Mouse (Mus musculus): ENCODE results near the gene Olfr1441. TPM values are rescaled to one million over a fixed set of nuclear protein-coding genes. Genes with fewer than 3 reads are reported as not detected.

Gene Olfr1441
- polyA plus RNA-seq, 1 experiment = not detected

DNA sequence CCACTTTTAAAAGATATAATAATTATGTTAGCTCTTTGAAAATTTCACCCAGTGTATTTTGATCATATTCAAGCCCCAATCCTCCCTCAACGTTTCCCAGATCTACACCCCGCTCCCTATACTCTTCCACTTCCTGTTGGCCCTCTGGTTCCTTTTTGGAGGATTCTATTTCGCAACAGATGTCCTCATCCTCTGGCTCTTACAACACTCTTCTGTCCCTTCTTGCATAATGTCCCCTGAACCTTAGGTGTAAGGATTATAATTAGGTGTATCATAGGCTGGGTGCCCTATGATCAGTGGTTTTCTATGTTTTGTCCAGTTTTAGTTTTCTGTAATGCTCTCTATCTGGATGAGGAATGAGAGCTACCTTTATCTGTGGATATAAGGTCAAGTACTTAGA, 27.8 kb downstream of the Olfr1441 start:
- no peak overlapping the region for H3K27ac ChIP-seq (ENCODE audit: control insufficient read depth, insufficient read depth, low read depth, low read length, poor library complexity)
- TF ChIP-seq POLR2A (IDR thresholded peaks at IDR 0.05; ENCODE audit: borderline replicate concordance, control insufficient read depth, low read depth, low read length) = no peak
- no peak for TF ChIP-seq CTCF (IDR thresholded peaks at IDR 0.05; ENCODE audit: control insufficient read depth, insufficient read depth, low read length)
- 21% methylated on average over 3 of the region's 3 CpGs for WGBS
- no peak overlapping the region for H3K4me3 ChIP-seq (replicated peaks; ENCODE audit: control insufficient read depth, low read depth, low read length)
- peaks cover 2% of the 10 kb centered on the region; the same call in 1 of the 2 replicates for H3K4me1 ChIP-seq (ENCODE audit: control insufficient read depth, insufficient read depth, low read length)

- peaks cover 6% of the 10 kb centered on the region; the same call in 1 of the 2 replicates for H3K4me1 ChIP-seq (ENCODE audit: control insufficient read depth, insufficient read depth, low read length)
- WGBS = 18% methylated on average over 12 of the region's 12 CpGs
- peak overlapping the region; percentile 34 for H3K4me3 ChIP-seq (replicated peaks; ENCODE audit: control insufficient read depth, low read depth, low read length)
- no peak for TF ChIP-seq CTCF (IDR thresholded peaks at IDR 0.05; ENCODE audit: control insufficient read depth, insufficient read depth, low read length)
- TF ChIP-seq POLR2A (IDR thresholded peaks at IDR 0.05; ENCODE audit: borderline replicate concordance, control insufficient read depth, low read depth, low read length) = no peak
- peak overlapping the region; percentile 86 for H3K27ac ChIP-seq (ENCODE audit: control insufficient read depth, insufficient read depth, low read depth, low read length, poor library complexity)
Measured at GRCm38 (mm10) chr19:12457401-12458066, 40.3 kb downstream of the Olfr1441 start.

GRCm38 (mm10) chr19:12459516-12459915, 42.3 kb downstream of the Olfr1441 start:
- TF ChIP-seq POLR2A (IDR thresholded peaks at IDR 0.05; ENCODE audit: borderline replicate concordance, control insufficient read depth, low read depth, low read length) = no peak
- TF ChIP-seq CTCF (IDR thresholded peaks at IDR 0.05; ENCODE audit: control insufficient read depth, insufficient read depth, low read length) = no peak
- Histone ChIP-seq H3K27ac (ENCODE audit: control insufficient read depth, insufficient read depth, low read depth, low read length, poor library complexity) (no peak overlapping the region), H3K4me3 (replicated peaks; ENCODE audit: control insufficient read depth, low read depth, low read length) (no peak overlapping the region), H3K4me1 (ENCODE audit: control insufficient read depth, insufficient read depth, low read length) (peaks cover 6% of the 10 kb centered on the region; the same call in 1 of the 2 replicates)
- WGBS = 50% methylated on average over 4 of the region's 4 CpGs

GRCm38 (mm10) chr19:12460282-12461249, 43.3 kb downstream of the Olfr1441 start, which contains the start of gene Mpeg1:
Gene Mpeg1 (plus strand): TSS chr19:12460779.
- TF ChIP-seq POLR2A (IDR thresholded peaks at IDR 0.05; ENCODE audit: borderline replicate concordance, control insufficient read depth, low read depth, low read length) = no peak
- TF ChIP-seq CTCF (IDR thresholded peaks at IDR 0.05; ENCODE audit: control insufficient read depth, insufficient read depth, low read length) = no peak
- Histone ChIP-seq H3K27ac (ENCODE audit: control insufficient read depth, insufficient read depth, low read depth, low read length, poor library complexity) (peak within 1 kb of the TSS; percentile 84), H3K4me3 (replicated peaks; ENCODE audit: control insufficient read depth, low read depth, low read length) (peak within 1 kb of the TSS; percentile 71), H3K4me1 (ENCODE audit: control insufficient read depth, insufficient read depth, low read length) (peaks cover 7% of the 10 kb centered on the region; the same call in 1 of the 2 replicates)
- 53% methylated on average over 11 of the region's 11 CpGs for WGBS

DNA sequence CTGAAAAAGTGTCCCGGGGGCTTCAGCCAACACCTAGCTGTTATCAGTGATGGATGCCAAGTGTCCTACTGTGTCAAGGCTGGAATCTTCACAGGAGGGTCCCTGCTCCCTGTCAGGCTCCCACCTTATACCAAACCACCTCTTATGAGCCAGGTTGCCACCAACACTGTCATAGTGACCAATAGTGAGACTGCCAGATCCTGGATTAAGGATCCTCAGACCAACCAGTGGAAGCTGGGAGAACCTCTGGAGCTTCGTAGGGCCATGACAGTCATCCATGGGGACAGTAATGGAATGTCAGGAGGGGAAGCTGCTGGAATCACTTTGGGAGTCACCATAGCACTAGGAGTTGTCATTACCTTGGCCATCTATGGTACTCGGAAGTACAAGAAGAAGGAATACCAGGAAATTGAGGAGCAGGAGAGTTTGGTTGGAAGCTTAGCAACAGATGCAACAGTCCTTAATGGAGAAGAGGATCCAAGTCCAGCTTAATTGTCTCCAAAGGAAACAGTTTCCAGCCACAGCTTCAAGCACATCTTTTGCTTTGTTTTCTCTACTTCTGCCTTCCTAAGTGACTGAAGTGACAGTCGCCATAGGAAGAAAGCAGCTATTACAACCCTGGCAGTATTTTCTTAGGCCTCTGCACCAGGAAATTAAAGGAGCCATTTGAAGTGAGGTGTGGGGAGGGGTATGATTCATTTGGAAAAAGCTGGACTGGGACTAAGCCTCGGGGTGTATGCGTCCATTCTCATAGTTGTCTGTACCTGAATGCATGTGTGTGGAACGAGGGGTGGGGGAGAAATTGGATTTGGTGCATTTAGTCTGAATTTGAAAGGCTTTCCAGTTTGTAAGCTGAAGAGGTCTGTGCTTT, 45.9 kb downstream of the Olfr1441 start:
- 56% methylated on average over 7 of the region's 7 CpGs for WGBS
- Histone ChIP-seq H3K4me1 (ENCODE audit: control insufficient read depth, insufficient read depth, low read length) (peaks cover 8% of the 10 kb centered on the region; the same call in 1 of the 2 replicates), H3K4me3 (replicated peaks; ENCODE audit: control insufficient read depth, low read depth, low read length) (peak overlapping the region; percentile 64), H3K27ac (ENCODE audit: control insufficient read depth, insufficient read depth, low read depth, low read length, poor library complexity) (peak overlapping the region; percentile 87)
- TF ChIP-seq POLR2A (IDR thresholded peaks at IDR 0.05; ENCODE audit: borderline replicate concordance, control insufficient read depth, low read depth, low read length) (no peak), CTCF (IDR thresholded peaks at IDR 0.05; ENCODE audit: control insufficient read depth, insufficient read depth, low read length) (no peak)

DNA sequence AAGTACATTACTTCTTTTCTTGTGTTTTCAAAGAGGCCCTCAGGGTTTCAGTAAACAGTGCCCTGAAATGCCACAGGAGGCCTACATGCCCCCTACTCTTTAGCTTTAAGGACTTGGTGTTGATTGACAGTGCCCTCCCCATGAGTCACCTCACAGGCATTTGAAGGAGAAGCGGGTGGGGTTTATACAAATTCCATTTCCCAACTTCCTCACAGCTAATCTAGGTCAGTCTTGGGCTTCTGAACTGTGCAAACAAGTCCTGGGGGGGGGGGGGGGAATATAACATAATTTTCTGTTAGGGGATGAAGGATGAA, 46.4 kb downstream of the Olfr1441 start:
- H3K4me1 ChIP-seq (ENCODE audit: control insufficient read depth, insufficient read depth, low read length) = peaks cover 7% of the 10 kb centered on the region; the same call in 1 of the 2 replicates
- peak overlapping the region; percentile 87; the same call in 1 of the 2 replicates for H3K27ac ChIP-seq (ENCODE audit: control insufficient read depth, insufficient read depth, low read depth, low read length, poor library complexity)
- H3K4me3 ChIP-seq (replicated peaks; ENCODE audit: control insufficient read depth, low read depth, low read length) = peak overlapping the region; percentile 64
- no peak for TF ChIP-seq CTCF (IDR thresholded peaks at IDR 0.05; ENCODE audit: control insufficient read depth, insufficient read depth, low read length)
- no peak for TF ChIP-seq POLR2A (IDR thresholded peaks at IDR 0.05; ENCODE audit: borderline replicate concordance, control insufficient read depth, low read depth, low read length)
- 8% methylated on average over 1 of the region's 1 CpGs for WGBS

DNA sequence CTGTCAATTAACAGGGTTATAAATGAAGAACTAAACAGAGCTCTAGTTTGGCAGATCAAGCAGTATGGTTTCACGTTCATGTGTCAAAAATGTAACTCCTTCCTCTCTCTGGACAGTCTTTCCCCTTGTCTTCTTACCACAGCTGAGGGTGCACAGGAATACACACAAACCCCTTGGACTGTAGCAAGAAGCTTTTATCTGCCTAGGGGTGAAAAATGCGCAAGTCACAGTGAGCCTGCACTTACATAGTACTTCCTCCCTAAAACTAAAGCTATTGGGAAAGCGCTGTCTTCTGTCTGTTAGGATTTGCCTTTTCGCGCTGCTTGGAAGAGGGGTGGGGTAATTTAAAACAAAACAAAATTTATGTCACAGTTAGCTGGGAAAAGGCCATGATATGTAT, 46.9 kb downstream of the Olfr1441 start:
- TF ChIP-seq POLR2A (IDR thresholded peaks at IDR 0.05; ENCODE audit: borderline replicate concordance, control insufficient read depth, low read depth, low read length) = no peak
- TF ChIP-seq CTCF (IDR thresholded peaks at IDR 0.05; ENCODE audit: control insufficient read depth, insufficient read depth, low read length) = no peak
- WGBS = 18% methylated on average over 5 of the region's 5 CpGs
- Histone ChIP-seq H3K27ac (ENCODE audit: control insufficient read depth, insufficient read depth, low read depth, low read length, poor library complexity) (peak overlapping the region; percentile 61; the same call in 1 of the 2 replicates), H3K4me3 (replicated peaks; ENCODE audit: control insufficient read depth, low read depth, low read length) (peak overlapping the region; percentile 56), H3K4me1 (ENCODE audit: control insufficient read depth, insufficient read depth, low read length) (peaks cover 7% of the 10 kb centered on the region; the same call in 1 of the 2 replicates)
